Mouse (Mus musculus): ENCODE data around the gene Peli2. TPM values are rescaled to one million over a fixed set of nuclear protein-coding genes. Genes with fewer than 3 reads are reported as not detected.
A peak's percentile ranks its signal among the peaks of the same experiment; 100 is the strongest.

Gene Peli2
- polyA plus RNA-seq, 1 experiment = not detected

- TF ChIP-seq CTCF (IDR thresholded peaks at IDR 0.05; ENCODE audit: insufficient read depth, low read depth, low read length) (peak; percentile 60; the same call in 1 of the 2 replicates), POLR2A (IDR thresholded peaks at IDR 0.05; ENCODE audit: insufficient read depth, low read depth, low read length) (no peak)
- 50% methylated on average over 7 of the region's 7 CpGs for WGBS
These were observed 49.3 kb downstream of the Peli2 start for GRCm38 (mm10) chr14:48169970-48170369.

DNA sequence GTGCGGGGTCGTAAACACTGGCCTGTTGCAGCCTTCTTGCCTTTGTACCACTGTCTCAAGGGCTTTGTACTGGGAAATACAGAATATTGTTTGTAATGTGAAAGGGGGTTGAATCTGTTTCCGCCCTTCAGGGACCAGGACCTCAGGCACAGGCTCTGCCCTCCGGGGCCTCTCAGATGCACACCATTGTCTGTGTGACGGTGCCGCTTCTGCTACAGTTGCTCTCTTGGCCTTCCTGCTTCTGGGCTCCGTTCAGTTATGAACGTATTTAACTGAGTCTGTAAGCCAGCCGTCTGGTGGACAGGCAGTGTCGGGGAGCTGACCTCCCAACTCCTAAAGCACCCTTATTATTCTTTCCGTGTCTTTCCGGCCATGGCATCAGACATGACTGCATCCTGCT is 50.6 kb downstream of the Peli2 start:
- H3K27ac ChIP-seq (ENCODE audit: insufficient read depth, low read depth, low read length) = no peak overlapping the region

More at GRCm38 (mm10) chr14:48169970-48170369, 49.3 kb downstream of the Peli2 start:
- Histone ChIP-seq H3K4me3 (ENCODE audit: insufficient read depth, low read depth, low read length) (no peak overlapping the region), H3K4me1 (ENCODE audit: control insufficient read depth, insufficient read depth, low read length) (peaks cover 28% of the 10 kb centered on the region), H3K27ac (ENCODE audit: insufficient read depth, low read depth, low read length) (no peak overlapping the region)

DNA sequence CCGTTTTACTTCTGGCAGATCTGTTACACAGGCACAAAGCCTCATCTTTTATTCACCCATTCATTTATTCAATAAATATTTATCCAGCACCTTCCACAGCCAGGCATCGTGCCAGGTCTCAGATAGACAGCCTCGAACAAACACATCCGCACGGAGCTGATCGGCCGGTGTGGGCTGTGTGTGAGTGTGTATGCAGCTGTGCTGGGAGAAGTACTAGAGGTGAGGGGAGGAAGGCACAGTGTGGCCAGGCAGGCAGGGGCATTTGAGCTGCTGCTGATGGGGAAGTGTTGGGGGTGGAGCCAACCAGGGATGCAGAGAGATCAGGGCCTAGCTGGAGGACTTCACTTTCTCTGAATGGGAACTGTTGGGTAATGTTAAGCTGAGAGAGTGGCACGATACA is 51.4 kb downstream of the Peli2 start:
- peaks cover 19% of the 10 kb centered on the region for H3K4me1 ChIP-seq (ENCODE audit: control insufficient read depth, insufficient read depth, low read length)
- TF ChIP-seq POLR2A (IDR thresholded peaks at IDR 0.05; ENCODE audit: insufficient read depth, low read depth, low read length) = no peak
- TF ChIP-seq CTCF (IDR thresholded peaks at IDR 0.05; ENCODE audit: insufficient read depth, low read depth, low read length) = no peak
- no peak overlapping the region for H3K4me3 ChIP-seq (ENCODE audit: insufficient read depth, low read depth, low read length)
- 21% methylated on average over 8 of the region's 8 CpGs for WGBS
- no peak overlapping the region for H3K27ac ChIP-seq (ENCODE audit: insufficient read depth, low read depth, low read length)

More for the DNA sequence above, 50.6 kb downstream of the Peli2 start:
- Histone ChIP-seq H3K4me1 (ENCODE audit: control insufficient read depth, insufficient read depth, low read length) (peaks cover 23% of the 10 kb centered on the region), H3K4me3 (ENCODE audit: insufficient read depth, low read depth, low read length) (no peak overlapping the region)
- WGBS = 69% methylated on average over 12 of the region's 12 CpGs
- TF ChIP-seq POLR2A (IDR thresholded peaks at IDR 0.05; ENCODE audit: insufficient read depth, low read depth, low read length) (no peak), CTCF (IDR thresholded peaks at IDR 0.05; ENCODE audit: insufficient read depth, low read depth, low read length) (no peak)

- WGBS = 86% methylated on average over 8 of the region's 8 CpGs
- Histone ChIP-seq H3K4me1 (ENCODE audit: control insufficient read depth, insufficient read depth, low read length) (peaks cover 23% of the 10 kb centered on the region), H3K4me3 (ENCODE audit: insufficient read depth, low read depth, low read length) (no peak overlapping the region), H3K27ac (ENCODE audit: insufficient read depth, low read depth, low read length) (no peak overlapping the region)
- no peak for TF ChIP-seq POLR2A (IDR thresholded peaks at IDR 0.05; ENCODE audit: insufficient read depth, low read depth, low read length)
- no peak for TF ChIP-seq CTCF (IDR thresholded peaks at IDR 0.05; ENCODE audit: insufficient read depth, low read depth, low read length)
These were observed 52.3 kb downstream of the Peli2 start for GRCm38 (mm10) chr14:48172876-48173275.

DNA sequence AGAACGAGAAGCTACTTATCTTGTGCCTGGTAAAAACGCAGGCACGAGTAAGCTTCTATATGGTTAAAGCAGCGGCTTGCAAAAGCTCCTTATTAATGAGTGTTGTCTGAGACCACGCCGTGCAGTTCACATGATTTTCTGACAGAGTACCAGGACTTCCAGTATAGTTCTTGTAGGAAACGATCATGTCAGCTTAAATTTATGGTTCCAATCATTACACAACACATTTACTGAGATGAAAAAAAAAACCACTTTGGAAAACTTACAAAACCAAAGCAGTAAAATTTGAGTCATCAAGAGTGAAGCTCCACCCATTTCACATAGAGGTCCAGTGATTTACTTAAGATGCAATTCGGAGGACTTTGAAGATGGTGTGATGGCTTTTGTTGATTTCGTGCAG is 53.2 kb downstream of the Peli2 start:
- TF ChIP-seq CTCF (IDR thresholded peaks at IDR 0.05; ENCODE audit: insufficient read depth, low read depth, low read length) = no peak
- no peak for TF ChIP-seq POLR2A (IDR thresholded peaks at IDR 0.05; ENCODE audit: insufficient read depth, low read depth, low read length)
- 75% methylated on average over 9 of the region's 9 CpGs for WGBS

GRCm38 (mm10) chr14:48174356-48174755 is 53.7 kb downstream of the Peli2 start:
- Histone ChIP-seq H3K27ac (ENCODE audit: insufficient read depth, low read depth, low read length) (no peak overlapping the region), H3K4me1 (ENCODE audit: control insufficient read depth, insufficient read depth, low read length) (peaks cover 23% of the 10 kb centered on the region), H3K4me3 (ENCODE audit: insufficient read depth, low read depth, low read length) (no peak overlapping the region)
- TF ChIP-seq POLR2A (IDR thresholded peaks at IDR 0.05; ENCODE audit: insufficient read depth, low read depth, low read length) = no peak
- WGBS = 85% methylated on average over 4 of the region's 4 CpGs

More for the DNA sequence above, 53.2 kb downstream of the Peli2 start:
- H3K4me1 ChIP-seq (ENCODE audit: control insufficient read depth, insufficient read depth, low read length) = peaks cover 23% of the 10 kb centered on the region
- H3K27ac ChIP-seq (ENCODE audit: insufficient read depth, low read depth, low read length) = no peak overlapping the region
- H3K4me3 ChIP-seq (ENCODE audit: insufficient read depth, low read depth, low read length) = no peak overlapping the region

GRCm38 (mm10) chr14:48175115-48175514 is 54.5 kb downstream of the Peli2 start:
- TF ChIP-seq CTCF (IDR thresholded peaks at IDR 0.05; ENCODE audit: insufficient read depth, low read depth, low read length) (no peak), POLR2A (IDR thresholded peaks at IDR 0.05; ENCODE audit: insufficient read depth, low read depth, low read length) (no peak)
- WGBS = 87% methylated on average over 8 of the region's 8 CpGs
- Histone ChIP-seq H3K4me1 (ENCODE audit: control insufficient read depth, insufficient read depth, low read length) (peaks cover 19% of the 10 kb centered on the region), H3K27ac (ENCODE audit: insufficient read depth, low read depth, low read length) (no peak overlapping the region), H3K4me3 (ENCODE audit: insufficient read depth, low read depth, low read length) (no peak overlapping the region)

- TF ChIP-seq POLR2A (IDR thresholded peaks at IDR 0.05; ENCODE audit: insufficient read depth, low read depth, low read length) (no peak), CTCF (IDR thresholded peaks at IDR 0.05; ENCODE audit: insufficient read depth, low read depth, low read length) (no peak)
- H3K4me3 ChIP-seq (ENCODE audit: insufficient read depth, low read depth, low read length) = no peak overlapping the region
- H3K4me1 ChIP-seq (ENCODE audit: control insufficient read depth, insufficient read depth, low read length) = peaks cover 7% of the 10 kb centered on the region
- no peak overlapping the region for H3K27ac ChIP-seq (ENCODE audit: insufficient read depth, low read depth, low read length)
- WGBS = 84% methylated on average over 15 of the region's 15 CpGs
These were observed 57.8 kb downstream of the Peli2 start for GRCm38 (mm10) chr14:48178304-48178995.

- H3K27ac ChIP-seq (ENCODE audit: insufficient read depth, low read depth, low read length) = no peak overlapping the region
- no peak for TF ChIP-seq POLR2A (IDR thresholded peaks at IDR 0.05; ENCODE audit: insufficient read depth, low read depth, low read length)
- TF ChIP-seq CTCF (IDR thresholded peaks at IDR 0.05; ENCODE audit: insufficient read depth, low read depth, low read length) = no peak
- WGBS = 69% methylated on average over 8 of the region's 8 CpGs
These were observed 58.4 kb downstream of the Peli2 start for GRCm38 (mm10) chr14:48179021-48179420.

More at GRCm38 (mm10) chr14:48179021-48179420, 58.4 kb downstream of the Peli2 start:
- no peak overlapping the region for H3K4me3 ChIP-seq (ENCODE audit: insufficient read depth, low read depth, low read length)
- H3K4me1 ChIP-seq (ENCODE audit: control insufficient read depth, insufficient read depth, low read length) = peaks cover 7% of the 10 kb centered on the region

Measured in olfactory bulb, adult 2 months (tissue).